Mouse (Mus musculus) spleen, adult 2 months (tissue): ENCODE data around the gene Tdrd7. TPM values are rescaled to one million over a fixed set of nuclear protein-coding genes. Genes with fewer than 3 reads are reported as not detected.

Experiments used
- DNase-seq, 2 experiments: peaks; one replicate each; pipeline versions ENCODE4 v3.0.0 to v3.0.0-alpha.2; 2012 to 2021; ENCODE audit warnings: low spot score in 2 of 2, low read depth in 1 of 2
- H3K27ac ChIP-seq: fragments of 200-500 bp; 2 replicates; pipeline ENCODE4 v1.5.1; 2012; ENCODE audit warnings: low read length, inconsistent platforms; ENCODE audit not compliant: insufficient read depth
- H3K27me3 ChIP-seq: fragments of 200-500 bp; 2 replicates; pipeline ENCODE4 v1.6.1; 2012; ENCODE audit warnings: mild to moderate bottlenecking, moderate library complexity, low read length, inconsistent platforms; ENCODE audit not compliant: control insufficient read depth, insufficient read depth
- H3K36me3 ChIP-seq: fragments of 200-500 bp; 2 replicates; pipeline ENCODE4 v1.6.1; 2012; ENCODE audit warnings: mild to moderate bottlenecking, low read length, inconsistent platforms; ENCODE audit not compliant: control insufficient read depth, insufficient read depth
- H3K4me1 ChIP-seq: fragments of 200-500 bp; 2 replicates; pipeline ENCODE4 v1.6.1; 2011; ENCODE audit warnings: inconsistent platforms; ENCODE audit not compliant: control insufficient read depth, insufficient read depth, insufficient read length
- H3K4me3 ChIP-seq: fragments of 200-500 bp; 2 replicates; pipeline ENCODE4 v1.5.1; 2011; ENCODE audit warnings: mild to moderate bottlenecking, inconsistent platforms; ENCODE audit not compliant: insufficient read depth, insufficient read length; ENCODE audit errors: extremely low read depth
- CTCF ChIP-seq: fragments of 200-500 bp; IDR thresholded peaks from 2 replicates; pipeline ENCODE4 v1.5.1; 2011; ENCODE audit warnings: mild to moderate bottlenecking, inconsistent platforms; ENCODE audit not compliant: insufficient read depth, insufficient read length, insufficient replicate concordance; ENCODE audit errors: extremely low read depth
- POLR2A ChIP-seq: fragments of 200-500 bp; IDR thresholded peaks from 2 replicates; pipeline ENCODE4 v1.6.1; 2011; ENCODE audit warnings: low read depth, low read length, inconsistent platforms
- WGBS: fragments of 180-500 bp; shearing (Covaris S2); methylation state at CpG from one replicate; pipeline ENCODE4 v1.1.7; 2018; 5-methylcytosine and 5-hydroxymethylcytosine counted together
- polyA plus RNA-seq: library from polyadenylated mRNA; depleted of rRNA; stranded (reverse); fragments of >200 nt; gene quantifications from 2 replicates; pipeline ENCODE4 v1.2.3, GENCODE M21; 2012

Gene Tdrd7
- polyA plus RNA-seq, 1 experiment = 5.2 TPM

- Histone ChIP-seq H3K4me3 (peak overlapping the region; percentile 44; the same call in 1 of the 2 replicates), H3K27me3 (no peaks in the 10 kb centered on the region), H3K4me1 (peaks cover 21% of the 10 kb centered on the region; the same call in 1 of the 2 replicates), H3K36me3 (no peaks in the 10 kb centered on the region), H3K27ac (peak overlapping the region; percentile 61)
- peak; percentile 42 to 49 for DNase-seq
- WGBS = 47% methylated on average over 7 of the region's 7 CpGs
- TF ChIP-seq POLR2A = no peak
- TF ChIP-seq CTCF = no peak
Measured at GRCm38 (mm10) chr4:45949109-45949848, 15.9 kb upstream of the Tdrd7 start.

DNA sequence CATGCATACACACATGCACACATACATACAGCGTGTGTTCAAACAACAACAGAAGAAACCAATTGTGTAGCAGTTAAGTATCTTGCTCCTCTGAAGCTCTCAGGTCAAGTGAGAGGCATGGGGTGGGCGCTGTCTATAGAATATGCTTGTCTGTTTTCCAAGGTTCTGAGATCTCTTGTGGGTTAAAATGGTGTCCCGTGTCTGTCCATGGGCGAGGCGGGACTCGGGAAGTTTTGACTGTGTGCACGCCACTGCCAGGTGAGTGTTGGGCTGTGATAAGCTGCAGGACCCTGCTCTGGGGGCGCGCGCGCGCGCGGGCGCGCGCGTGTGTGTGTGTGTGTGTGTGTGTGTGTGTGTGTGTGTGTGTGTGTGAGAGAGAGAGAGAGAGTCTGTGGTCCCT is 13.3 kb upstream of the Tdrd7 start:
- Histone ChIP-seq H3K4me1 (peaks cover 21% of the 10 kb centered on the region; the same call in 1 of the 2 replicates), H3K4me3 (no peak overlapping the region), H3K36me3 (no peaks in the 10 kb centered on the region), H3K27ac (no peak overlapping the region), H3K27me3 (no peaks in the 10 kb centered on the region)
- TF ChIP-seq CTCF (no peak), POLR2A (no peak)
- no peak for DNase-seq
- 92% methylated on average over 18 of the region's 18 CpGs for WGBS

DNA sequence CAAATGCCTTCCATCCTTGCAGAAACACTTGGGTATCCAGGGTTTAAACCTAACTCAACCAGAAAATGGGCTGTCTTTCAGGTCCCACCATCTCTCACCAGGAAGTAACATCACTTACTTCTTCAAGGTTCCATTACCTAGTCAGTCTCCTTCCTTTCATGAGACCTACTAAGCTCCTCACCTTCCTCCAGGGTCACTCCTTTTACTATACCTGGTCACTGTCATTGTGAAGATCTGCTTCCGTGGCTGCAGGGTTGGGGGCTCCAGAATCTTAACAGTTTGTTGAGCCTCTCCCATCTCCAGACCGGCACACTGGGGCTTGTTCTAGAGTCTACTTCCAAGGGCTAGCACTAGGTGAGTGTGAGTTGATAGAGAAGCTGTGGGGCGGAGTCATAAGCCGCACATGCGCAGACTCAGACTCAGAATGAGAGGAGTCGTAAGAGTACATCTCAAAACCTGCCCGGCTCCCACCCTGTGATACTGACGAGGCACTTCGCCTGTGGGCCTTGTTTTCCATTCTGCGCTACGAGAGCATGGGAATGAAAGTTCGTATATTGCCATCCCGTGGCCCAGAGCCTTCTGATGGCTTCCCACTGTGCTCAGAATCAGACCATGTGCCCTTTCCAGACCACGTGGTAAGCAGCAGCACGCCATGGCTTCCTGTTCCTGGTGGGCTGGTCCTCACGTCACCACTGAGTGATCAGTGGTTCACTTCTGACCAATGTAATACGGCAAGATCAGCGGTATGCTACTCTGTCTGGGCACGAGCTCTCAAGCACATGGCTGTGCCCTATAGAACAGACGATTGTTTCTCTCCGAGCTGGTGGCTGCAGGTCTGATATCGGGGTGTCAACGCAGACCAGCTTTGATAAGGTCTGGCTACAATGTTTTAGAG is 11.9 kb upstream of the Tdrd7 start:
- TF ChIP-seq POLR2A = no peak
- TF ChIP-seq CTCF = no peak

GRCm38 (mm10) chr4:45955235-45955634 is 9.9 kb upstream of the Tdrd7 start:
- WGBS = 89% methylated on average over 4 of the region's 4 CpGs
- no peak overlapping the region for H3K4me3 ChIP-seq
- DNase-seq = no peak
- no peaks in the 10 kb centered on the region; the same call in 1 of the 2 replicates for H3K27me3 ChIP-seq
- H3K27ac ChIP-seq = no peak overlapping the region
- TF ChIP-seq POLR2A (no peak), CTCF (no peak)
- H3K36me3 ChIP-seq = no peaks in the 10 kb centered on the region
- peaks cover 3% of the 10 kb centered on the region; the same call in 1 of the 2 replicates for H3K4me1 ChIP-seq

More for the DNA sequence above, 11.9 kb upstream of the Tdrd7 start:
- no peak overlapping the region for H3K4me3 ChIP-seq
- peaks cover 21% of the 10 kb centered on the region; the same call in 1 of the 2 replicates for H3K4me1 ChIP-seq
- no peak overlapping the region for H3K27ac ChIP-seq
- WGBS = 85% methylated on average over 23 of the region's 23 CpGs
- H3K36me3 ChIP-seq = no peaks in the 10 kb centered on the region
- no peaks in the 10 kb centered on the region for H3K27me3 ChIP-seq
- no peak for DNase-seq

DNA sequence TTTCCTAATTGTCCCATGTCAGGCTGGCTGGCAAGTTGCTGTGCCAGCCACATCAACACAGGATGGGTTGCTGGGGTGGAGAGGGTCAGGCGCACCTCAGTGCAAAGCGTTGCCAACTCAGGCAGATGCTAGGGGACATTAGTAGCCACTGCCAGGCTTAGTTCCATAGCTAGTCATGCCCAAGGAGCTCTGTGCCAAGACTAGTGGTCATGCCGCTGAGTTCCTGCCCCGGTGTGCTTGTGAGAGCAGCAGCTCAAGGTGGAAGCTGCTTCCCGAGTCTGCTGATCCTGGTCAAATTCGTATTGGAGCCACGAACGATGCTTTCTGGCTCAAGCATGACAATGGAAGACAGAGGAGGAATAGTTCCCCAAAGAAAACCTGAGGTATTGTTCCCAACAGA is 9.0 kb upstream of the Tdrd7 start:
- DNase-seq = no peak
- 95% methylated on average over 8 of the region's 8 CpGs for whole genome bisulfite sequencing
- Histone ChIP-seq H3K4me3 (no peak overlapping the region), H3K27me3 (no peaks in the 10 kb centered on the region; the same call in 1 of the 2 replicates), H3K27ac (no peak overlapping the region), H3K36me3 (no peaks in the 10 kb centered on the region), H3K4me1 (no peaks in the 10 kb centered on the region; the same call in 1 of the 2 replicates)
- TF ChIP-seq CTCF (no peak), POLR2A (no peak)

DNA sequence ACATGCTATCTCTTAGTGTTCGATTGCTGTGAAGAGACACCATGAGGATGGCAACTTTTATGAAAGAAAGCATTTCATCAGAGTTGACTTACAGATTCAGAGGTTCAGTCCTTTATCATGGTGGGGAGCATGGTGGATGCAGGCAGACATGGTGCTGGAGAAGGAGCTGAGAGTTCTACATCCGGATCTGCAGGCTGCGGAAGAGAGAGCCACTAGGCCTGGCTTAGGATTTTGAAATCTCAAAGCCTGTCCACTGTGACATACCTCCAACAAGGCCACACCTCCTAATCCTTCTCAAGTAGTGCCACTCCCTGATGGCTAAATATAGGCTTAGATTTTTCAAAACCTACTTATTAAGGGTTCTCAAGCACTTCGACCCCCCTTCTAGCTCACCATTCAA is 8.4 kb upstream of the Tdrd7 start:
- TF ChIP-seq POLR2A (no peak), CTCF (no peak)
- 91% methylated on average over 4 of the region's 4 CpGs for WGBS
- no peaks in the 10 kb centered on the region for H3K4me1 ChIP-seq

More for the DNA sequence above, 8.4 kb upstream of the Tdrd7 start:
- DNase-seq = no peak
- Histone ChIP-seq H3K4me3 (no peak overlapping the region), H3K27me3 (no peaks in the 10 kb centered on the region; the same call in 1 of the 2 replicates), H3K27ac (no peak overlapping the region), H3K36me3 (no peaks in the 10 kb centered on the region)
